Mouse (Mus musculus) G1E (cell line): ENCODE results near the gene Zfp882.

Experiments used
- CTCF ChIP-seq: IDR thresholded peaks from 2 replicates; pipeline ENCODE4 v1.5.1; 2012; ENCODE audit warnings: low read depth, low read length, inconsistent platforms, mixed read lengths
- GATA1 ChIP-seq: IDR thresholded peaks from 2 replicates; pipeline ENCODE4 v1.6.1; 2012; ENCODE audit warnings: borderline replicate concordance, low read length, inconsistent platforms, mixed read lengths
- GATA2 ChIP-seq: IDR thresholded peaks from 2 replicates; pipeline ENCODE4 v1.6.1; 2012; ENCODE audit warnings: low read depth, low read length, inconsistent platforms, borderline replicate concordance
- POLR2AphosphoS5 ChIP-seq: IDR thresholded peaks from 2 replicates; pipeline ENCODE4 v1.6.1; 2012; ENCODE audit warnings: low read depth, low read length, inconsistent platforms; ENCODE audit not compliant: insufficient replicate concordance
- TAL1 ChIP-seq: conservative IDR thresholded peaks from 2 replicates; pipeline ENCODE4 v1.6.1; 2012; ENCODE audit warnings: low read depth, low read length, inconsistent platforms, mixed read lengths

DNA sequence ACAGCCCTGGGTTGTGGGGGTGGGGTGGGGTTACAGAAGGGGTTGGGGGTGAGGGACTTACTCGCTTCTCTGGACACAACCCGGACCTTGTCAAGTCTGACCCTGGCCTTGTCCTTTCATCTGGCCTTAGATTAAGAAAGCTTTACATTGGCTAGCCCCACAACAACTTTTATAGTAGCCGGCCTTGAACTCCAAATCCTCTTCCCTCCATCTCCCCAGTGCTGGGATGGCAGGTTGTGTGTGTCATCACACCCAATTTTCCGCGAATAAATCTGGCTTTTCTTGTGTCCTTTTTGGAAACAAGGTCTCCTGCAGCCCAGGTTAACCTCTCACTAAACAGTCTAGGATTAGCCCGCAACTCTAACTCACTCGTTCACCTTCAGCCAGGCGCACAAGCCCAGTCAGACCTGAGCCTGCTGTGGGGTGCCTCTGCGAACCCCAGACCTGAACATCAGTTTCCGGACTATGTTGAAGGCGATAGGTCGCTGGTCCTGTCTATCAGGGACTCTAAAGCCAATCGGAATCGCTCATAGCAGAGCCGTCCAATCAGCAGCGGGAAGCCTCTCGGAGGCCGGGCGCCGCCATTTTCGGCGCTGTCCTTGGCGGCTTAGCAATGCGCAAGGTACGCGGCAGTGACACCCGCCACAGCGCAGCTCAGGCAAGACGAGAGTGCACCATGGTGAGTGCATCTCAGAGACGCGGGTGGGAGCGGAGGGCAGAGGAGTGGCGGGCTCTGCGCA is 42.2 kb downstream of the Zfp882 start, which contains the start of gene Zfp961:
- TF ChIP-seq CTCF, result no peak
- no peak for TF ChIP-seq GATA1
- no peak for TF ChIP-seq GATA2
- TF ChIP-seq TAL1, result no peak
- TF ChIP-seq POLR2AphosphoS5, result no peak
